Mouse (Mus musculus): ENCODE measurements at regions not wholly inside any gene's neighbourhood (a gene's known extent, or its start where the extent isn't known, plus 50 kb on each side); places are given as distances from the start of the nearest gene placed in this dataset.

GRCm38 (mm10) chr10:119069410-119069809 lies 170.4 kb downstream of the Cand1 start:
- TF ChIP-seq MAFK (IDR thresholded peaks at IDR 0.05; ENCODE audit: insufficient read depth, low read depth, low read length) (no peak), CHD2 (IDR thresholded peaks at IDR 0.05; ENCODE audit: low read depth, low read length) (no peak), ZC3H11A (IDR thresholded peaks at IDR 0.05; ENCODE audit: borderline replicate concordance, low read depth, low read length) (no peak), ZNF384 (IDR thresholded peaks at IDR 0.05; ENCODE audit: low read depth, low read length) (no peak)

All from ES-E14 (cell line).